Mouse (Mus musculus) thymus, adult 2 months (tissue): Measurements from ENCODE around the gene Cdca3.

ENCODE experiments used
- CTCF ChIP-seq: fragments of 200-500 bp; IDR thresholded peaks from 2 replicates; pipeline ENCODE4 v1.5.1; 2012; ENCODE audit warnings: mild to moderate bottlenecking, control low read depth, low read length, moderate library complexity, borderline replicate concordance; ENCODE audit not compliant: control insufficient read depth, poor library complexity, insufficient read depth; ENCODE audit errors: extremely low read depth
- POLR2A ChIP-seq: fragments of 200-500 bp; IDR thresholded peaks from 2 replicates; pipeline ENCODE4 v1.6.1; 2012; ENCODE audit warnings: mild to moderate bottlenecking, low read length, control low read depth, moderate library complexity; ENCODE audit not compliant: control insufficient read depth, poor library complexity, insufficient read depth; ENCODE audit errors: extremely low read depth

DNA sequence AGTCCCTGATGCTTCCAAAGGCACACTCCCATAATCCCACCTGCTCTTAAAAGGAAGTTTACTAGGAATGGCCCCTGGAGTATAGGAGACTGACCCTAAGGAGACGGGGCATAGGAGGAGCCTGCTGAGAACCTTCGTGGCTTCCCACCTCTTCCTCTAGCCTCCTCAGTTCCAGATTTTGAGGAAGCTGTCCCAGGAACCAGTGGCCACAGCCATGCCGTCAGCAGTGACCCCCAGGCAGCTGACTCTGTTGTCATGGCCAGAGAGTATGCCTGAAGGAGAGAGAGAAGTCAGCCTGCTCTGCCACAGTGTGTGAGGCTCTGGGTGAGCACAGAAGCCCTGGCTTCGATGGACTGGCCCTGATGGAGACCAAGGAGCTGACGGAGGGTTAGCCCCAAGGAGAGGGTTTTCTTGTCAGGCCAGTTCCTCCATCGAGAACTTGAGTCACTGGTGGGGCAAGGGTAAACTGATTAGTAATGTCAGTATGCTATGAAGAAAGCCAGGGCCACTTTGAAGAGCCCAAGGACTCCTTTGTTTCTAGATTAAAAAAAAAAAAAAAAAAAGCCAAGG is 5.2 kb downstream of the Cdca3 start:
- no peak for TF ChIP-seq CTCF
- TF ChIP-seq POLR2A, result no peak
